Mouse (Mus musculus) lung, postnatal 0 days (tissue): ENCODE data around the gene Tspo.

Experiments
- CTCF ChIP-seq: IDR thresholded peaks from 2 replicates; pipeline ENCODE4 v1.5.1; 2016; ENCODE audit warnings: antibody characterized with exemption, mild to moderate bottlenecking
- EP300 ChIP-seq: IDR thresholded peaks from 2 replicates; pipeline ENCODE4 v1.6.1; 2016; ENCODE audit warnings: antibody characterized with exemption, mild to moderate bottlenecking, control low read depth

GRCm38 (mm10) chr15:83565434-83565833, 2.0 kb downstream of the Tspo start:
- TF ChIP-seq CTCF (no peak), EP300 (no peak)
